Mouse (Mus musculus): ENCODE measurements around the gene Zfp541.

Gene Zfp541

GRCm38 (mm10) chr7:16083361-16083760, 21.7 kb downstream of the Zfp541 start:
- no peak for TF ChIP-seq CTCF (conservative IDR thresholded peaks at IDR 0.05; ENCODE audit: low read length)
- TF ChIP-seq POU5F1 (IDR thresholded peaks at IDR 0.05; ENCODE audit: borderline replicate concordance, low read length) = no peak
- TF ChIP-seq NANOG (IDR thresholded peaks at IDR 0.05; ENCODE audit: borderline replicate concordance, low read length) = no peak
- H3K36me3 ChIP-seq (ENCODE audit: insufficient read depth, low read length) = no peaks in the 10 kb centered on the region
- no peaks in the 10 kb centered on the region for H3K9me3 ChIP-seq (ENCODE audit: low read length)
- H3K4me3 ChIP-seq (replicated peaks; ENCODE audit: low read length) = no peak overlapping the region
- peaks cover 8% of the 10 kb centered on the region for H3K4me1 ChIP-seq (replicated peaks; ENCODE audit: low read depth, low read length)
- peaks cover 15% of the 10 kb centered on the region for H3K27me3 ChIP-seq (ENCODE audit: insufficient read depth, low read length)

GRCm38 (mm10) chr7:16087587-16087986, 26.0 kb downstream of the Zfp541 start:
- peaks cover 17% of the 10 kb centered on the region for H3K4me1 ChIP-seq (replicated peaks; ENCODE audit: low read depth, low read length)
- TF ChIP-seq CTCF (conservative IDR thresholded peaks at IDR 0.05; ENCODE audit: low read length) (no peak), POU5F1 (IDR thresholded peaks at IDR 0.05; ENCODE audit: borderline replicate concordance, low read length) (no peak), NANOG (IDR thresholded peaks at IDR 0.05; ENCODE audit: borderline replicate concordance, low read length) (no peak)
- H3K27me3 ChIP-seq (ENCODE audit: insufficient read depth, low read length) = peaks cover 11% of the 10 kb centered on the region; the same call in 1 of the 2 replicates
- H3K4me3 ChIP-seq (replicated peaks; ENCODE audit: low read length) = no peak overlapping the region
- H3K9me3 ChIP-seq (ENCODE audit: low read length) = no peaks in the 10 kb centered on the region
- H3K36me3 ChIP-seq (ENCODE audit: insufficient read depth, low read length) = no peaks in the 10 kb centered on the region

DNA sequence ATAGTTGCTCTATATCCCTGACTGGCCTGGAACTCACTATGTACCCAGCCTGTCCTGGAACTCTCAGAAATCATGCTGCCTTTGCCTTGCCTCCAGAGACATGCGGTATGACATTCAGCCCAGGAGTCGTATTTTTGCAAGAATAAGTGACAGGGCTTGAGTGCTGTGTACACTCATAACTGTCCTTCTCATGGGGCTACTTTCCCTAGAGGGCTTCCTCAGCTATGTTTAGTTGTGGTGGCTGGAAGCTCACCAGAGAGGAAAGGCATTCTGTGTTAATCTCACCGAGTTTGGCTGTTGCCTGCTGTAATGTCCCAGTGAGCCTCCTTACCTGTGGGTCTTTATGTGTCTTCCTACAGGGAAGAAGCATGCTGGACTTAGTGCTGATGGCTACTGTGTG, 33.0 kb downstream of the Zfp541 start:
- no peaks in the 10 kb centered on the region for H3K36me3 ChIP-seq (ENCODE audit: insufficient read depth, low read length)
- H3K9me3 ChIP-seq (ENCODE audit: low read length) = no peaks in the 10 kb centered on the region
- peaks cover 23% of the 10 kb centered on the region for H3K27me3 ChIP-seq (ENCODE audit: insufficient read depth, low read length)
- H3K4me1 ChIP-seq (replicated peaks; ENCODE audit: low read depth, low read length) = peaks cover 18% of the 10 kb centered on the region
- TF ChIP-seq POU5F1 (IDR thresholded peaks at IDR 0.05; ENCODE audit: borderline replicate concordance, low read length) = no peak
- H3K4me3 ChIP-seq (replicated peaks; ENCODE audit: low read length) = no peak overlapping the region

GRCm38 (mm10) chr7:16098021-16099017, 36.7 kb downstream of the Zfp541 start, which contains the start of gene Napa:
Napa (plus strand) TSS chr7:16098458.
- H3K9me3 ChIP-seq (ENCODE audit: low read length) = no peaks in the 10 kb centered on the region
- H3K4me1 ChIP-seq (replicated peaks; ENCODE audit: low read depth, low read length) = peaks cover 51% of the 10 kb centered on the region
- TF ChIP-seq CTCF (conservative IDR thresholded peaks at IDR 0.05; ENCODE audit: low read length) (peak; percentile 50), NANOG (IDR thresholded peaks at IDR 0.05; ENCODE audit: borderline replicate concordance, low read length) (no peak)
- peaks cover 32% of the 10 kb centered on the region for H3K36me3 ChIP-seq (ENCODE audit: insufficient read depth, low read length)
- peaks cover 16% of the 10 kb centered on the region for H3K27me3 ChIP-seq (ENCODE audit: insufficient read depth, low read length)
- H3K4me3 ChIP-seq (replicated peaks; ENCODE audit: low read length) = peak within 1 kb of the TSS; percentile 100

DNA sequence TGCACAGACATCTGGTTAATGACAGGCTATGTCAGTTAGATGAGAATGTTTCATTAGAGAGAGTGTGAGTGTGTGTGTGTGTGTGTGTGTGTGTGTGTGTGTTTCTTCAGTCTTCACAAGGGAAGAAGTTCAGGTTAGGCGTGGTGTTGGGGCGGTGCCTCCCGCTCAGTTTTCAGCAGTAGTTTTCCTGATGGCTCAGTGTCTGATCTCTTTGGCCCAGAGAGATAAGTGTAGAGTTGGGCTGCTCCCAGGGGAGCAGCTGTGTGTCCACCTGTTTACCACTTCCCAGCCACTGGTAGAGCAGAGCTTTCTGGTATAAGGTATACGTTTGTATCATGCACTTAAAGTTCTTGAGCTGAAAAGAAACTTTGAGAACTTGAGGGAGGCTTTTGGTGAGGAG, 38.3 kb downstream of the Zfp541 start:
- Histone ChIP-seq H3K27me3 (ENCODE audit: insufficient read depth, low read length) (peaks cover 10% of the 10 kb centered on the region), H3K9me3 (ENCODE audit: low read length) (no peaks in the 10 kb centered on the region), H3K4me1 (replicated peaks; ENCODE audit: low read depth, low read length) (peaks cover 67% of the 10 kb centered on the region), H3K4me3 (replicated peaks; ENCODE audit: low read length) (peak overlapping the region; percentile 100), H3K36me3 (ENCODE audit: insufficient read depth, low read length) (peaks cover 48% of the 10 kb centered on the region)
- TF ChIP-seq CTCF (conservative IDR thresholded peaks at IDR 0.05; ENCODE audit: low read length) (no peak), NANOG (IDR thresholded peaks at IDR 0.05; ENCODE audit: borderline replicate concordance, low read length) (no peak), POU5F1 (IDR thresholded peaks at IDR 0.05; ENCODE audit: borderline replicate concordance, low read length) (no peak)

DNA sequence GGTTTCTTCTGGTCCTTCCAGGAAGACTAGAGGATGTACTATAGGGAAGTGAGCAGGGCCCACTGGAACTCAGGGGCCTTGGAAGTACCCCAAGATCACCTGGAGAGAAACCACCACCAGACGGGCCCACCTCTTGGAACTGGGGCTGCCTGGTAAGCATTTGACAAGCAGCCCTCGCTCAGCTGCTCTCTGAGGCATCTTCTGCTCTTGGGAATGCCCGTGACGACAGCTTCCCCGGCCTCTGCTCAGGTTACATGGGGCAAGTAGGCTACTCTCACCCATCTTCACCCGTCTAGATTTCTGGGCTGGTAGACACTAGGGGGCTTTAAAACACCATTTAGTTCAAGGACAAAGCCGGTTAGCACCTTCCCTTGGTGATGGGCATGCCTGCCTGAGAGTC, 39.5 kb downstream of the Zfp541 start:
- peaks cover 60% of the 10 kb centered on the region for H3K36me3 ChIP-seq (ENCODE audit: insufficient read depth, low read length)
- H3K27me3 ChIP-seq (ENCODE audit: insufficient read depth, low read length) = no peaks in the 10 kb centered on the region
- H3K4me3 ChIP-seq (replicated peaks; ENCODE audit: low read length) = 0 out of 2 replicates have a peak overlapping the region, but pooled peaks have one; percentile 2
- H3K4me1 ChIP-seq (replicated peaks; ENCODE audit: low read depth, low read length) = peaks cover 78% of the 10 kb centered on the region
- TF ChIP-seq POU5F1 (IDR thresholded peaks at IDR 0.05; ENCODE audit: borderline replicate concordance, low read length) (no peak), NANOG (IDR thresholded peaks at IDR 0.05; ENCODE audit: borderline replicate concordance, low read length) (no peak), CTCF (conservative IDR thresholded peaks at IDR 0.05; ENCODE audit: low read length) (no peak)
- H3K9me3 ChIP-seq (ENCODE audit: low read length) = no peaks in the 10 kb centered on the region

DNA sequence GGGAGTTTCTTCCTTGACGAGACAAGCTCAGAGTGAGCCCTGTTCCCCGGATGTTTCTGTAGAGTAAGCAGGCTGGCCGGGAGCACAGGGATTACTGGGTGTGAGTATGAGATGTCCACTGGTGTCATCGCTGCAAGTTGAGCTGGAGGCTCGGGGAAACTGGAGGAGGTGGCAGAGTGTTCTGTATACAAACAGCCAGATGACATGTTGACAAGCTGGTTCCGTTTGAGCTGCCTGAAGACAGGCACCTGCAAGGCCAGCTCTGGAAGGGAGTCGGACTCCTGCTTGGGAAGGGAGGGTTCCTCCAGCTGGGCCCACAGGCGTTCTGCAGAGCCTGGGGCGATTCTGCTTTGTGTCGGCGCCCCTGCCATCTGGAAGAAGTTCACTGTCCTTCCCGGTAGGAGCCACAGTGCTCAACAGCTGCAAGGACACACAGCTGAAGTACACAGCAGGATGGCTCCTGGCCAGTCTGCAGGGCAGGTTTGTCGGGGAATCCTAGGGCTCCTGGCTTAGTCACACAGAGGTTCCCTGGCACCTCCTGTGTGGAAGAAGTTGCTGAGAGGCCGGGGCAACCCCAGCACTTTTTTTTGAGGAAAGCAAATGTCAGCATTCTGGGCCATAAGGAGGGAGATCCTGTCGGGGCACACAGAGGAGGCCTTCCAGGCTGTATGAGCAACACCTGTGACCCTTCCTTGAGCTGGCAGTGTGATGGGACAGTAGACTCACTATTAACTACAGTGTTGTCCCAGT, 40.3 kb downstream of the Zfp541 start:
- H3K27me3 ChIP-seq (ENCODE audit: insufficient read depth, low read length) = no peaks in the 10 kb centered on the region
- peaks cover 83% of the 10 kb centered on the region for H3K4me1 ChIP-seq (replicated peaks; ENCODE audit: low read depth, low read length)
- H3K4me3 ChIP-seq (replicated peaks; ENCODE audit: low read length) = no peak overlapping the region
- no peaks in the 10 kb centered on the region for H3K9me3 ChIP-seq (ENCODE audit: low read length)
- no peak for TF ChIP-seq CTCF (conservative IDR thresholded peaks at IDR 0.05; ENCODE audit: low read length)
- TF ChIP-seq NANOG (IDR thresholded peaks at IDR 0.05; ENCODE audit: borderline replicate concordance, low read length) = no peak
- no peak for TF ChIP-seq POU5F1 (IDR thresholded peaks at IDR 0.05; ENCODE audit: borderline replicate concordance, low read length)
- H3K36me3 ChIP-seq (ENCODE audit: insufficient read depth, low read length) = peaks cover 68% of the 10 kb centered on the region

- TF ChIP-seq NANOG (IDR thresholded peaks at IDR 0.05; ENCODE audit: borderline replicate concordance, low read length) (no peak), POU5F1 (IDR thresholded peaks at IDR 0.05; ENCODE audit: borderline replicate concordance, low read length) (no peak), CTCF (conservative IDR thresholded peaks at IDR 0.05; ENCODE audit: low read length) (no peak)
- no peaks in the 10 kb centered on the region for H3K27me3 ChIP-seq (ENCODE audit: insufficient read depth, low read length)
- H3K36me3 ChIP-seq (ENCODE audit: insufficient read depth, low read length) = peaks cover 77% of the 10 kb centered on the region
- H3K4me1 ChIP-seq (replicated peaks; ENCODE audit: low read depth, low read length) = peaks cover 75% of the 10 kb centered on the region
- H3K4me3 ChIP-seq (replicated peaks; ENCODE audit: low read length) = no peak overlapping the region
- H3K9me3 ChIP-seq (ENCODE audit: low read length) = no peaks in the 10 kb centered on the region
Observed at GRCm38 (mm10) chr7:16102686-16103226, 41.1 kb downstream of the Zfp541 start.
